In the genomic region with DNA sequence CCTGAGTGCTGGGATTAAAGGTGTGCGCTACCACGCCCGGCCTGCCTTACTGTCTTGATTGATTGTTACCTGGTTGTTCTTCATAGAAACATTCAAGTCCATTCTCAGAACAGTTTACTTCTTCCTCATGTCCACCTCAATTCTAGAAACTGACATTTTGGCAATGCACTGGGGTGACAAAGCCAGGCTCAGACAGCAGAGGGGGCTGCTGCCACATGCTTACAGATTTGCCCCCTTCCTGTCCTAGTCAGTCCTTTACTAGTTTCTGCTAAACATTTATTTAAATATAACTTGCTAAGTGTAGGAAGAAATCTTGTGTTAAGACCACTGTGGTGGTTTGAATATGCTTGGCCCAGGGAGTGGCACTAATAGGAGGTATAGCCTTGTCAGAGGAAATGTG, we compare ENCODE assay signal across 32 mouse cellular contexts.
A peak's percentile ranks its signal among the peaks of the same experiment; 100 is the strongest.
DNase-seq lines count a peak whose midpoint lies in the region; ATAC-seq and TF ChIP-seq lines count a peak whose summit lies in the region.
"Had no signal": no experiment of that assay in that cellular context is flagged by ENCODE, and none has a peak within 500 bp of the region (broad histone marks: within the 10 kb centered on the region; RNA-seq: fewer than 3 reads in every experiment).

No protein-coding gene starts in this region.

- H3K36me3 ChIP-seq in kidney, postnatal 0 days (ENCODE audit: insufficient read depth, low read length), result no peaks in the 10 kb centered on the region
- H3K36me3 ChIP-seq in lung, embryonic 14.5 days (ENCODE audit: insufficient read depth), result no peaks in the 10 kb centered on the region
- no peaks in the 10 kb centered on the region for H3K36me3 ChIP-seq in ES-E14 (ENCODE audit: control insufficient read depth, insufficient read depth, low read length, poor library complexity, severe bottlenecking)
- H3K36me3 ChIP-seq: embryonic facial prominence, embryonic 13.5 days; forebrain, embryonic 10.5 days; heart, embryonic 10.5 days; heart, embryonic 15.5 days; hindbrain, embryonic 12.5 days; liver, embryonic 13.5 days; lung, embryonic 15.5 days; midbrain, embryonic 10.5 days; midbrain, embryonic 15.5 days; neural tube, embryonic 15.5 days; stomach, embryonic 15.5 days had no signal

- in situ Hi-C loops in ES-E14 (cut with MboI; ENCODE audit: low sequenced_read_pairs in 2 of 2, unreplicated experiment in 2 of 2), result no loop called here

- WGBS in kidney, postnatal 0 days, result 99% methylated on average over 3 of the region's 3 CpGs
- 90% methylated on average over 3 of the region's 3 CpGs for WGBS in lung, embryonic 14.5 days

- no peak overlapping the region for H3K27ac ChIP-seq in kidney, postnatal 0 days
- H3K27ac ChIP-seq in lung, embryonic 14.5 days (ENCODE audit: low read depth), result no peak overlapping the region
- H3K27ac ChIP-seq in ES-E14 (ENCODE audit: insufficient read depth, low read depth, low read length, poor library complexity, severe bottlenecking), result no peak overlapping the region
- H3K27ac ChIP-seq: embryonic facial prominence, embryonic 13.5 days; forebrain, embryonic 10.5 days; heart, embryonic 10.5 days; heart, embryonic 15.5 days; hindbrain, embryonic 12.5 days; hindbrain, postnatal 0 days; liver, embryonic 13.5 days; lung, embryonic 15.5 days; midbrain, embryonic 10.5 days; midbrain, embryonic 15.5 days; neural tube, embryonic 15.5 days; stomach, embryonic 15.5 days had no signal

- H3K27me3 ChIP-seq in kidney, postnatal 0 days (ENCODE audit: insufficient read depth, low read length), result no peaks in the 10 kb centered on the region
- no peaks in the 10 kb centered on the region for H3K27me3 ChIP-seq in lung, embryonic 14.5 days (ENCODE audit: insufficient read depth, low read length)
- H3K27me3 ChIP-seq: embryonic facial prominence, embryonic 13.5 days; heart, embryonic 15.5 days; hindbrain, embryonic 12.5 days; liver, embryonic 13.5 days; lung, embryonic 15.5 days; midbrain, embryonic 15.5 days; neural tube, embryonic 15.5 days; stomach, embryonic 15.5 days had no signal

- H3K9me3 ChIP-seq in kidney, postnatal 0 days (replicated peaks; ENCODE audit: low read length), result no peaks in the 10 kb centered on the region
- H3K9me3 ChIP-seq in lung, embryonic 14.5 days (ENCODE audit: low read depth, low read length), result no peaks in the 10 kb centered on the region
- no peaks in the 10 kb centered on the region for H3K9me3 ChIP-seq in ES-E14 (ENCODE audit: control insufficient read depth, insufficient read depth, low read depth, low read length)
- H3K9me3 ChIP-seq: embryonic facial prominence, embryonic 13.5 days; forebrain, embryonic 10.5 days; heart, embryonic 10.5 days; heart, embryonic 15.5 days; hindbrain, embryonic 12.5 days; liver, embryonic 13.5 days; lung, embryonic 15.5 days; midbrain, embryonic 10.5 days; midbrain, embryonic 15.5 days; neural tube, embryonic 15.5 days; stomach, embryonic 15.5 days had no signal

- no peak for DNase-seq in kidney, postnatal 0 days (ENCODE audit: low spot score)
- DNase-seq in kidney, adult 11 months, result no peak
- DNase-seq in lung, embryonic 14.5 days, result no peak
- DNase-seq in lung, postnatal 4 days, result no peak
- no peak for DNase-seq in ES-E14 (ENCODE audit: low read depth, low spot score)
- no peak for DNase-seq in brain, embryonic 14.5 days (ENCODE audit: low read depth)
- no peak for DNase-seq in urinary bladder, adult 18-20 months (ENCODE audit: low spot score in 2 of 2)
- DNase-seq: adrenal gland, postnatal 14 days; B cell, adult 2 months; cerebellum, adult 18-20 months; cerebellum, postnatal 10 days; gastrocnemius, postnatal 14 days; heart, postnatal 36 days; kidney, adult 18-20 months; layer of hippocampus, adult 9-11 months; left cerebral cortex, postnatal 4 days; liver, embryonic 13.5 days; retina, postnatal 1 day; right cerebral cortex, postnatal 14 days; thymus, postnatal 14 days had no signal

- H3K4me1 ChIP-seq in kidney, postnatal 0 days (replicated peaks; ENCODE audit: insufficient read depth, low read length), result no peaks in the 10 kb centered on the region
- no peaks in the 10 kb centered on the region for H3K4me1 ChIP-seq in lung, embryonic 14.5 days (ENCODE audit: insufficient read depth)
- no peaks in the 10 kb centered on the region for H3K4me1 ChIP-seq in ES-E14 (ENCODE audit: control insufficient read depth in 2 of 2, insufficient read depth in 2 of 2, low read length in 2 of 2, poor library complexity in 1 of 2)
- H3K4me1 ChIP-seq: forebrain, embryonic 10.5 days; heart, embryonic 10.5 days; heart, embryonic 15.5 days; hindbrain, embryonic 12.5 days; liver, embryonic 13.5 days; lung, embryonic 15.5 days; midbrain, embryonic 10.5 days; midbrain, embryonic 15.5 days; neural tube, embryonic 15.5 days; stomach, embryonic 15.5 days had no signal

- H3K9ac ChIP-seq in kidney, postnatal 0 days (ENCODE audit: low read depth, low read length), result no peak overlapping the region
- H3K9ac ChIP-seq in lung, embryonic 14.5 days, result no peak overlapping the region
- H3K9ac ChIP-seq in ES-E14 (ENCODE audit: insufficient read depth, low read depth, low read length, poor library complexity, severe bottlenecking), result no peak overlapping the region
- H3K9ac ChIP-seq: embryonic facial prominence, embryonic 13.5 days; heart, embryonic 15.5 days; hindbrain, embryonic 12.5 days; liver, embryonic 13.5 days; lung, embryonic 15.5 days; midbrain, embryonic 15.5 days; neural tube, embryonic 15.5 days; stomach, embryonic 15.5 days had no signal

- no peak for ATAC-seq in kidney, postnatal 0 days (replicated peaks; ENCODE audit: low FRiP score, low read depth)
- ATAC-seq in lung, embryonic 14.5 days (ENCODE audit: insufficient read depth), result no peak
- ATAC-seq: forebrain, embryonic 16.5 days; hindbrain, postnatal 0 days; midbrain, embryonic 15.5 days had no signal

- TF ChIP-seq CTCF in kidney, postnatal 0 days (IDR thresholded peaks at IDR 0.05; ENCODE audit: low read depth), result peak; percentile 43
- peak; percentile 27; the same call in 1 of the 2 replicates for TF ChIP-seq CTCF in lung, embryonic 14.5 days (IDR thresholded peaks at IDR 0.05; ENCODE audit: low read depth)
- 0 out of 2 replicates have a peak, but pooled peaks have one; percentile 1 for TF ChIP-seq CTCF in brain, embryonic 14.5 days (IDR thresholded peaks at IDR 0.05; ENCODE audit: borderline replicate concordance, extremely low read depth, insufficient read depth, insufficient read length)

- H3K4me2 ChIP-seq in kidney, postnatal 0 days (ENCODE audit: low read length), result no peak overlapping the region
- no peak overlapping the region for H3K4me2 ChIP-seq in lung, embryonic 14.5 days
- H3K4me2 ChIP-seq: embryonic facial prominence, embryonic 13.5 days; heart, embryonic 15.5 days; hindbrain, embryonic 12.5 days; liver, embryonic 13.5 days; lung, embryonic 15.5 days; midbrain, embryonic 15.5 days; neural tube, embryonic 15.5 days; stomach, embryonic 15.5 days had no signal

- TF ChIP-seq POLR2A in brain, embryonic 14.5 days (IDR thresholded peaks at IDR 0.05; ENCODE audit: borderline replicate concordance, extremely low read depth, insufficient read depth, insufficient read length, poor library complexity, severe bottlenecking), result no peak

- no peak overlapping the region for H3K4me3 ChIP-seq in kidney, postnatal 0 days (replicated peaks; ENCODE audit: low read depth, low read length)
- H3K4me3 ChIP-seq in lung, embryonic 14.5 days (ENCODE audit: low read depth, low read length), result no peak overlapping the region
- no peak overlapping the region for H3K4me3 ChIP-seq in ES-E14 (ENCODE audit: insufficient read depth in 1 of 2, low read depth in 1 of 2, low read length in 2 of 2, poor library complexity in 1 of 2, severe bottlenecking in 1 of 2)
- H3K4me3 ChIP-seq: embryonic facial prominence, embryonic 13.5 days; forebrain, embryonic 10.5 days; heart, embryonic 10.5 days; heart, embryonic 15.5 days; hindbrain, embryonic 12.5 days; liver, embryonic 13.5 days; lung, embryonic 15.5 days; midbrain, embryonic 10.5 days; midbrain, embryonic 15.5 days; neural tube, embryonic 15.5 days; stomach, embryonic 15.5 days had no signal

TF ChIP-seq in ES-E14, 5 proteins besides CTCF, POLR2A, EP300 and RAD21:
- 0 out of 2 replicates have a peak, but pooled peaks have one; percentile 28 for TF ChIP-seq ZC3H11A (IDR thresholded peaks at IDR 0.05; ENCODE audit: borderline replicate concordance, low read depth, low read length)
- TF ChIP-seq HCFC1 (IDR thresholded peaks at IDR 0.05; ENCODE audit: borderline replicate concordance, insufficient read depth, low read length), result no peak
TF ChIP-seq in ES-E14: peak in this region for 1.
